Mouse (Mus musculus) stomach, postnatal 0 days (tissue): ENCODE data around the gene Abcg5. TPM values are rescaled to one million over a fixed set of nuclear protein-coding genes. Genes with fewer than 3 reads are reported as not detected.
A peak's percentile ranks its signal among the peaks of the same experiment; 100 is the strongest.

Experiments
- ATAC-seq: fragments of 200-750 bp; cut with Nextera tagmentation; 2 replicates; pipeline ENCODE4 v1.8.0; 2017; ENCODE audit not compliant: low FRiP score, low TSS enrichment
- DNase-seq: peaks from one replicate; pipeline ENCODE4 v3.0.0-alpha.2; 2016; ENCODE audit warnings: low spot score
- H3K27ac ChIP-seq: fragments of 300-500 bp; sonication (generic); replicated peaks from 2 replicates; pipeline ENCODE4 v1.5.1; 2014; ENCODE audit warnings: mild to moderate bottlenecking, control low read depth
- H3K27me3 ChIP-seq: fragments of 300-500 bp; sonication (generic); 2 replicates; pipeline ENCODE4 v1.6.1; 2014; ENCODE audit warnings: low read length; ENCODE audit not compliant: control insufficient read depth, insufficient read depth
- H3K36me3 ChIP-seq: fragments of 300-500 bp; sonication (generic); 2 replicates; pipeline ENCODE4 v1.6.1; 2014; ENCODE audit warnings: low read length, mixed read lengths; ENCODE audit not compliant: control insufficient read depth, insufficient read depth
- H3K4me1 ChIP-seq: fragments of 300-500 bp; sonication (generic); replicated peaks from 2 replicates; pipeline ENCODE4 v1.6.1; 2014; ENCODE audit warnings: antibody characterized with exemption; ENCODE audit not compliant: control insufficient read depth, insufficient read depth
- H3K4me2 ChIP-seq: fragments of 300-500 bp; sonication (generic); replicated peaks from 2 replicates; pipeline ENCODE4 v1.6.1; 2014; ENCODE audit warnings: low read depth, mild to moderate bottlenecking, control low read depth, moderate library complexity
- H3K4me3 ChIP-seq: fragments of 300-500 bp; sonication (generic); 2 replicates; pipeline ENCODE4 v1.5.1; 2014; ENCODE audit warnings: low read depth, low read length, control low read depth
- H3K9ac ChIP-seq: fragments of 300-500 bp; sonication (generic); 2 replicates; pipeline ENCODE4 v1.6.1; 2014; ENCODE audit warnings: mild to moderate bottlenecking, low read length, control low read depth, mixed read lengths
- H3K9me3 ChIP-seq: fragments of 300-500 bp; sonication (generic); 2 replicates; pipeline ENCODE4 v1.6.1; 2016; ENCODE audit warnings: low read length; ENCODE audit not compliant: control insufficient read depth
- CTCF ChIP-seq: IDR thresholded peaks from 2 replicates; pipeline ENCODE4 v1.5.1; 2016; ENCODE audit warnings: antibody characterized with exemption, low read depth, mild to moderate bottlenecking, moderate library complexity
- EP300 ChIP-seq: optimal IDR thresholded peaks from 2 replicates; pipeline ENCODE3; 2016; ENCODE audit warnings: antibody characterized with exemption
- WGBS: fragments of 180-500 bp; shearing (Covaris S2); extraction: QIAGEN DNeasy Blood & Tissue Kit; methylation state at CpG from one replicate; pipeline ENCODE4 v1.1.7; 2014; 5-methylcytosine and 5-hydroxymethylcytosine counted together
- polyA plus RNA-seq: library from polyadenylated mRNA; unstranded; fragments of >200 nt; fragmentation: Nextera tagmentation; extraction: Ambion mirVana; gene quantifications from 2 replicates; pipeline ENCODE4 v1.2.1, GENCODE M21; 2015

Abcg5 gene
- polyA plus RNA-seq, 1 experiment from 2014 or later, result 0.82 TPM

DNA sequence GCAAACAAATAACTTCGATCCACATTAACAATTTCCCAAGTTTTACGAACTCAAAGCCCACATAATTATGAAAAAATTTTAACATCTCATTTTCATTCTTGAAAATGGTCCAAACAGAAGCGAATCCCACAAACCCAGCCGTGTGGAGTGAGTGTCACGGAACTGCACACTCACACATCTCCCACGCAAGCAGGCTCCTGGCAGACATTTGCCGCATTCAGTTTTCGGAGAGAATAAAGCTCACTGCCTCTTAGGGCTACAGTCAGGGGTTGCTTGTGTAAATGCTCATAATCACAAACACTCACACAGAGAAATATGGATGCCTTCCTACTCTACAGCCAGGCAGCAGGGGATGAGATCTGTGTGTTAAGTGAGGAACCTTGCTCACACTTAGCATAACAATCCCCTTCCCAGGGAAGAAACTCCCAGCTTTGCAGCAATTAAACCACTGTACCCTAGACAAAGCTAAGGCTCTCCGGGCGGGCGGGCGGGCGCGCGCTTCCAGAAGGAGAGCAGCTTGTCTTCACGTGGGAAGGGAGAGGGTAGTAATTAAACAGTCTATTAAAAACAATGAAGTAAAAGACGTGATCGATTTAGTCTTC, 30.9 kb upstream of the Abcg5 start:
- Histone ChIP-seq H3K4me3 (no peak overlapping the region), H3K36me3 (no peaks in the 10 kb centered on the region; the same call in none of the 2 replicates), H3K9ac (no peak overlapping the region), H3K4me2 (no peak overlapping the region), H3K27me3 (no peaks in the 10 kb centered on the region), H3K9me3 (no peaks in the 10 kb centered on the region), H3K27ac (no peak overlapping the region), H3K4me1 (no peaks in the 10 kb centered on the region)
- WGBS, result 88% methylated on average over 18 of the region's 18 CpGs
- ATAC-seq (no peak), DNase-seq (no peak)
- TF ChIP-seq EP300 (no peak), CTCF (no peak)

GRCm38 (mm10) chr17:84709403-84709851, 26.6 kb upstream of the Abcg5 start:
- Histone ChIP-seq H3K36me3 (peaks cover 5% of the 10 kb centered on the region), H3K4me2 (no peak overlapping the region), H3K9ac (no peak overlapping the region), H3K27ac (peak overlapping the region; percentile 40; the same call in 1 of the 2 replicates), H3K9me3 (no peaks in the 10 kb centered on the region), H3K4me3 (no peak overlapping the region), H3K4me1 (no peaks in the 10 kb centered on the region), H3K27me3 (no peaks in the 10 kb centered on the region)
- peak; percentile 60; the same call in 1 of the 2 replicates for ATAC-seq
- WGBS, result 49% methylated on average over 17 of the region's 17 CpGs
- DNase-seq, result peak; percentile 68
- peak; percentile 44 for TF ChIP-seq CTCF
- no peak for TF ChIP-seq EP300

DNA sequence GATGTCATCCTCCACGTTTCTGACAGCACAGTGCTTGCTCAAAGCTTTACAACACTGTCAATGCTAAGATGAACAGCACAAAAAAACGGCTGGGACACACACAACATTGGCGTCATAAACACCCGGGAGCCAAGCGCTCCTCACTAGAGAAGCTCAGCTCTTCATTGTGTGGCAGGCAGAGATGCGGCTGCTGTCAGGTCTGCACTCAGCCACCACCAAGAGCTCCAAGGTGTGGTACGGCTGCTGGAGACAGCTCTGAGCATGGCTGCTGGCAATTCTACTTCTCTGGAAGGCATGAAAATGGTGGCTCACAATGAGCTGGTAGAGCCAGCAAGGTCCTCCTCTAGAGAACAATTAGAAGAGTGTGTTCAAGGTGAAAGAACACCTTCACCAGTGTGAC, 26.0 kb upstream of the Abcg5 start:
- DNase-seq, result no peak
- Histone ChIP-seq H3K27ac (no peak overlapping the region), H3K4me2 (no peak overlapping the region), H3K9me3 (no peaks in the 10 kb centered on the region), H3K36me3 (peaks cover 5% of the 10 kb centered on the region), H3K27me3 (no peaks in the 10 kb centered on the region), H3K4me1 (no peaks in the 10 kb centered on the region), H3K4me3 (no peak overlapping the region), H3K9ac (no peak overlapping the region)
- peak; percentile 57; the same call in 1 of the 2 replicates for ATAC-seq
- no peak for TF ChIP-seq EP300
- no peak for TF ChIP-seq CTCF
- WGBS, result 58% methylated on average over 7 of the region's 7 CpGs

GRCm38 (mm10) chr17:84707407-84707806, 24.6 kb upstream of the Abcg5 start:
- H3K4me2 ChIP-seq, result no peak overlapping the region
- no peak overlapping the region for H3K27ac ChIP-seq
- DNase-seq, result no peak
- no peaks in the 10 kb centered on the region for H3K4me1 ChIP-seq
- ATAC-seq, result no peak
- H3K9me3 ChIP-seq, result no peaks in the 10 kb centered on the region
- no peak overlapping the region for H3K9ac ChIP-seq
- H3K36me3 ChIP-seq, result peaks cover 5% of the 10 kb centered on the region
- TF ChIP-seq EP300, result no peak
- TF ChIP-seq CTCF, result peak; percentile 58
- no peaks in the 10 kb centered on the region for H3K27me3 ChIP-seq
- no peak overlapping the region for H3K4me3 ChIP-seq
- 70% methylated on average over 4 of the region's 4 CpGs for WGBS

GRCm38 (mm10) chr17:84698727-84699126, 15.9 kb upstream of the Abcg5 start:
- H3K9me3 ChIP-seq, result no peaks in the 10 kb centered on the region
- TF ChIP-seq EP300 (no peak), CTCF (peak; percentile 95)
- no peak overlapping the region for H3K9ac ChIP-seq
- no peaks in the 10 kb centered on the region for H3K27me3 ChIP-seq
- no peaks in the 10 kb centered on the region for H3K36me3 ChIP-seq
- H3K27ac ChIP-seq, result no peak overlapping the region
- H3K4me2 ChIP-seq, result no peak overlapping the region
- DNase-seq, result peak; percentile 60
- ATAC-seq, result peak; percentile 30; the same call in 1 of the 2 replicates
- 27% methylated on average over 5 of the region's 5 CpGs for WGBS
- no peak overlapping the region for H3K4me3 ChIP-seq
- H3K4me1 ChIP-seq, result no peaks in the 10 kb centered on the region

DNA sequence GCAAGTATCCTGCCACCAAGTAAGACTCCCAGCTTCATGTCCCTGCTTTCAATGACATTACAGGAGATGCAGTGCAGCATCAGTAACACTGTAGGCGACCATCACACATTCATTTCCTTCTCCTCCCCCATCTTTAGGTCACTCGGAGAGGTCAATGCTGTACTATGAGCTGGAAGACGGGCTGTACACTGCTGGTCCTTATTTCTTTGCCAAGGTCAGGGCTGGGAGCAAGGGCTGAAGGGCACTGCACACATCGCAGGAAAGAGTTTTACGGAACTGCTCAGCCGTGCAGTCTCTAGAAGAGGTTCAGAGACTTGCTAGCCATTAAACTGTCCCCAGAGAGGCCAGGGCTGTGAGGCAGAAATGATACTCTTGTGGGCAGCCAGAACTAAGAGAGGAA, 13.7 kb upstream of the Abcg5 start:
- TF ChIP-seq CTCF (no peak), EP300 (no peak)
- Histone ChIP-seq H3K4me2 (no peak overlapping the region), H3K36me3 (no peaks in the 10 kb centered on the region), H3K9ac (no peak overlapping the region), H3K9me3 (no peaks in the 10 kb centered on the region), H3K4me1 (no peaks in the 10 kb centered on the region), H3K27ac (no peak overlapping the region), H3K4me3 (no peak overlapping the region), H3K27me3 (no peaks in the 10 kb centered on the region)
- WGBS, result 69% methylated on average over 6 of the region's 6 CpGs
- ATAC-seq, result no peak
- DNase-seq, result no peak
